Mouse (Mus musculus) testis, adult 2 months (tissue): ENCODE measurements around the gene 0610012G03Rik.

ENCODE experiments used
- CTCF ChIP-seq: fragments of 200-500 bp; IDR thresholded peaks from 2 replicates; pipeline ENCODE4 v1.5.1; 2012; ENCODE audit warnings: low read depth, mild to moderate bottlenecking, inconsistent platforms, low read length, moderate library complexity; ENCODE audit not compliant: control insufficient read depth, insufficient read depth, insufficient replicate concordance
- POLR2A ChIP-seq: fragments of 200-500 bp; IDR thresholded peaks from 2 replicates; pipeline ENCODE4 v1.6.1; 2012; ENCODE audit warnings: low read depth, mild to moderate bottlenecking, inconsistent platforms, low read length, moderate library complexity; ENCODE audit not compliant: control insufficient read depth

GRCm38 (mm10) chr16:31906896-31907295 lies 41.4 kb downstream of the 0610012G03Rik start:
- TF ChIP-seq CTCF (no peak), POLR2A (no peak)
